Mouse (Mus musculus) heart, embryonic 16.5 days (tissue): ENCODE results near the gene Ptprg. TPM values are rescaled to one million over a fixed set of nuclear protein-coding genes. Genes with fewer than 3 reads are reported as not detected.

Source experiments
- ATAC-seq: fragments of 200-750 bp; cut with Nextera tagmentation; replicated peaks from 2 replicates; pipeline ENCODE4 v1.8.0; 2017; ENCODE audit warnings: moderate number of reproducible peaks; ENCODE audit not compliant: insufficient read depth, low FRiP score; ENCODE audit errors: extremely low read depth
- H3K27ac ChIP-seq: fragments of 300-500 bp; sonication (generic); 2 replicates; pipeline ENCODE4 v1.5.1; 2014; ENCODE audit warnings: mild to moderate bottlenecking, low read length, control low read depth, moderate library complexity
- H3K27me3 ChIP-seq: fragments of 300-500 bp; sonication (generic); 2 replicates; pipeline ENCODE4 v1.6.1; 2014; ENCODE audit warnings: low read length, mixed read lengths; ENCODE audit not compliant: control insufficient read depth, insufficient read depth
- H3K36me3 ChIP-seq: fragments of 300-500 bp; sonication (generic); 2 replicates; pipeline ENCODE4 v1.6.1; 2014; ENCODE audit not compliant: control insufficient read depth, insufficient read depth
- H3K4me1 ChIP-seq: fragments of 300-500 bp; sonication (generic); 2 replicates; pipeline ENCODE4 v1.6.1; 2014; ENCODE audit warnings: low read length, mixed read lengths; ENCODE audit not compliant: control insufficient read depth, insufficient read depth
- H3K4me2 ChIP-seq: fragments of 300-500 bp; sonication (generic); 2 replicates; pipeline ENCODE4 v1.6.1; 2014; ENCODE audit warnings: low read depth, mild to moderate bottlenecking, control low read depth, low read length
- H3K4me3 ChIP-seq: fragments of 300-500 bp; sonication (generic); 2 replicates; pipeline ENCODE4 v1.5.1; 2014; ENCODE audit warnings: mild to moderate bottlenecking, control low read depth, low read length
- H3K9ac ChIP-seq: fragments of 300-500 bp; sonication (generic); 2 replicates; pipeline ENCODE4 v1.6.1; 2014; ENCODE audit warnings: low read length, control low read depth
- H3K9me3 ChIP-seq: fragments of 300-500 bp; sonication (generic); replicated peaks from 2 replicates; pipeline ENCODE4 v1.6.1; 2016; ENCODE audit warnings: low read length; ENCODE audit not compliant: control insufficient read depth
- WGBS: fragments of 180-500 bp; shearing (Covaris S2); extraction: QIAGEN DNeasy Blood & Tissue Kit; methylation state at CpG from one replicate; pipeline ENCODE4 v1.1.7; 2014; 5-methylcytosine and 5-hydroxymethylcytosine counted together
- polyA plus RNA-seq: library from polyadenylated mRNA; unstranded; fragments of >200 nt; fragmentation: Nextera tagmentation; extraction: Ambion mirVana; gene quantifications from 2 replicates; pipeline ENCODE4 v1.2.1, GENCODE M21; 2015

Ptprg gene
- polyA plus RNA-seq, 1 experiment from 2014 or later = 13.4 TPM

GRCm38 (mm10) chr14:11561397-11561796 is 8.1 kb downstream of the Ptprg start:
- Histone ChIP-seq H3K4me1 (peaks cover 6% of the 10 kb centered on the region), H3K27me3 (no peaks in the 10 kb centered on the region), H3K4me2 (no peak overlapping the region), H3K27ac (no peak overlapping the region), H3K9ac (no peak overlapping the region), H3K36me3 (no peaks in the 10 kb centered on the region), H3K9me3 (no peaks in the 10 kb centered on the region), H3K4me3 (no peak overlapping the region)
- ATAC-seq = no peak
- 74% methylated on average over 4 of the region's 4 CpGs for WGBS

GRCm38 (mm10) chr14:11562870-11563269 is 9.5 kb downstream of the Ptprg start:
- H3K4me2 ChIP-seq = no peak overlapping the region
- no peak overlapping the region for H3K9ac ChIP-seq
- no peaks in the 10 kb centered on the region for H3K9me3 ChIP-seq
- no peak for ATAC-seq
- H3K27ac ChIP-seq = no peak overlapping the region
- no peaks in the 10 kb centered on the region for H3K27me3 ChIP-seq
- 81% methylated on average over 2 of the region's 2 CpGs for WGBS
- no peak overlapping the region for H3K4me3 ChIP-seq
- H3K36me3 ChIP-seq = no peaks in the 10 kb centered on the region
- no peaks in the 10 kb centered on the region for H3K4me1 ChIP-seq

GRCm38 (mm10) chr14:11563656-11564055 is 10.3 kb downstream of the Ptprg start:
- Histone ChIP-seq H3K36me3 (no peaks in the 10 kb centered on the region), H3K4me3 (no peak overlapping the region), H3K27ac (no peak overlapping the region), H3K4me2 (no peak overlapping the region), H3K9me3 (no peaks in the 10 kb centered on the region), H3K9ac (no peak overlapping the region), H3K4me1 (no peaks in the 10 kb centered on the region), H3K27me3 (no peaks in the 10 kb centered on the region)
- WGBS = 91% methylated on average over 5 of the region's 5 CpGs
- ATAC-seq = no peak

- no peak overlapping the region for H3K4me3 ChIP-seq
- H3K4me1 ChIP-seq = no peaks in the 10 kb centered on the region
- H3K27ac ChIP-seq = no peak overlapping the region
- WGBS = 60% methylated on average over 3 of the region's 3 CpGs
- no peaks in the 10 kb centered on the region for H3K27me3 ChIP-seq
- no peaks in the 10 kb centered on the region for H3K36me3 ChIP-seq
- H3K9me3 ChIP-seq = no peaks in the 10 kb centered on the region
- H3K9ac ChIP-seq = no peak overlapping the region
- no peak overlapping the region for H3K4me2 ChIP-seq
- ATAC-seq = no peak
Measured at GRCm38 (mm10) chr14:11564456-11564855, 11.1 kb downstream of the Ptprg start.

- Histone ChIP-seq H3K27ac (no peak overlapping the region), H3K4me3 (no peak overlapping the region), H3K9ac (no peak overlapping the region), H3K36me3 (no peaks in the 10 kb centered on the region), H3K4me2 (no peak overlapping the region), H3K4me1 (peaks cover 1% of the 10 kb centered on the region; the same call in 1 of the 2 replicates), H3K9me3 (no peaks in the 10 kb centered on the region), H3K27me3 (no peaks in the 10 kb centered on the region)
- ATAC-seq = no peak
- 95% methylated on average over 3 of the region's 3 CpGs for WGBS
Measured at GRCm38 (mm10) chr14:11565283-11565682, 12.0 kb downstream of the Ptprg start.

GRCm38 (mm10) chr14:11569734-11570133 is 16.4 kb downstream of the Ptprg start:
- no peak overlapping the region for H3K9ac ChIP-seq
- peaks cover 18% of the 10 kb centered on the region for H3K4me1 ChIP-seq
- H3K36me3 ChIP-seq = no peaks in the 10 kb centered on the region
- H3K9me3 ChIP-seq = no peaks in the 10 kb centered on the region
- no peaks in the 10 kb centered on the region for H3K27me3 ChIP-seq
- H3K4me2 ChIP-seq = no peak overlapping the region
- no peak overlapping the region for H3K4me3 ChIP-seq
- no peak for ATAC-seq
- WGBS = 75% methylated on average over 2 of the region's 2 CpGs
- no peak overlapping the region for H3K27ac ChIP-seq

- WGBS = 59% methylated on average over 11 of the region's 11 CpGs
- H3K9me3 ChIP-seq = no peaks in the 10 kb centered on the region
Measured at GRCm38 (mm10) chr14:11571766-11572394, 18.5 kb downstream of the Ptprg start.

GRCm38 (mm10) chr14:11572395-11572784 is 19.1 kb downstream of the Ptprg start:
- Histone ChIP-seq H3K9me3 (no peaks in the 10 kb centered on the region), H3K9ac (no peak overlapping the region), H3K4me2 (no peak overlapping the region), H3K4me1 (peaks cover 18% of the 10 kb centered on the region), H3K27ac (no peak overlapping the region), H3K36me3 (no peaks in the 10 kb centered on the region), H3K4me3 (no peak overlapping the region), H3K27me3 (no peaks in the 10 kb centered on the region)
- ATAC-seq = no peak
- 83% methylated on average over 2 of the region's 2 CpGs for WGBS

More at GRCm38 (mm10) chr14:11571766-11572394, 18.5 kb downstream of the Ptprg start:
- Histone ChIP-seq H3K27me3 (no peaks in the 10 kb centered on the region), H3K4me3 (no peak overlapping the region), H3K4me1 (peaks cover 18% of the 10 kb centered on the region), H3K9ac (no peak overlapping the region), H3K36me3 (no peaks in the 10 kb centered on the region), H3K4me2 (no peak overlapping the region), H3K27ac (no peak overlapping the region)
- ATAC-seq = no peak

- H3K9ac ChIP-seq = no peak overlapping the region
- no peaks in the 10 kb centered on the region for H3K27me3 ChIP-seq
- H3K4me3 ChIP-seq = no peak overlapping the region
- H3K4me2 ChIP-seq = no peak overlapping the region
- ATAC-seq = no peak
- no peaks in the 10 kb centered on the region for H3K9me3 ChIP-seq
- H3K27ac ChIP-seq = no peak overlapping the region
- H3K36me3 ChIP-seq = no peaks in the 10 kb centered on the region
- 50% methylated on average over 5 of the region's 5 CpGs for WGBS
- H3K4me1 ChIP-seq = peaks cover 28% of the 10 kb centered on the region
Measured at GRCm38 (mm10) chr14:11573710-11574109, 20.4 kb downstream of the Ptprg start.
